Mouse (Mus musculus) ES-E14 (cell line): Measurements from ENCODE around the gene Bpifb1. TPM values are rescaled to one million over a fixed set of nuclear protein-coding genes. Genes with fewer than 3 reads are reported as not detected.
"Not testable (repeated sequence)": the region's sequence is repeated elsewhere in the genome, so short reads cannot be mapped to it uniquely, and the experiment has no call there.

Source experiments
- DNase-seq: peaks from one replicate; pipeline ENCODE4 v3.0.0-alpha.2; 2013; ENCODE audit warnings: low read depth, low spot score
- H3K27ac ChIP-seq: 2 replicates; pipeline ENCODE4 v1.5.1; 2012; ENCODE audit warnings: low read depth, mild to moderate bottlenecking, low read length, moderate library complexity, mixed read lengths; ENCODE audit not compliant: poor library complexity, insufficient read depth, severe bottlenecking
- H3K36me3 ChIP-seq: 2 replicates; pipeline ENCODE4 v1.6.1; 2012; ENCODE audit warnings: mild to moderate bottlenecking, low read length, moderate library complexity, mixed read lengths; ENCODE audit not compliant: control insufficient read depth, poor library complexity, insufficient read depth, severe bottlenecking
- H3K4me1 ChIP-seq, 2 experiments: fragments of 150-350 bp in 1 of 2; sonication (generic) in 1 of 2; 2 replicates each; pipeline ENCODE4 v1.6.1; 2012; ENCODE audit warnings: low read length in 2 of 2, mild to moderate bottlenecking in 1 of 2, mixed read lengths in 1 of 2; ENCODE audit not compliant: control insufficient read depth in 2 of 2, insufficient read depth in 2 of 2, poor library complexity in 1 of 2
- H3K4me3 ChIP-seq, 2 experiments: fragments of 150-350 bp in 1 of 2; sonication (generic) in 1 of 2; 2 replicates each; pipeline ENCODE4 v1.5.1; 2012; ENCODE audit warnings: low read length in 2 of 2, low read depth in 1 of 2, mild to moderate bottlenecking in 1 of 2, mixed read lengths in 1 of 2; ENCODE audit not compliant: insufficient read depth in 1 of 2, poor library complexity in 1 of 2, severe bottlenecking in 1 of 2
- H3K9ac ChIP-seq: 2 replicates; pipeline ENCODE4 v1.6.1; 2012; ENCODE audit warnings: low read depth, mild to moderate bottlenecking, low read length, mixed read lengths; ENCODE audit not compliant: poor library complexity, insufficient read depth, severe bottlenecking
- H3K9me3 ChIP-seq: fragments of 150-350 bp; sonication (generic); 2 replicates; pipeline ENCODE4 v1.6.1; 2012; ENCODE audit warnings: low read depth, mild to moderate bottlenecking, low read length; ENCODE audit not compliant: control insufficient read depth, insufficient read depth
- CHD2 ChIP-seq: IDR thresholded peaks from 2 replicates; pipeline ENCODE4 v1.6.1; 2014; ENCODE audit warnings: mild to moderate bottlenecking, low read depth, low read length, inconsistent platforms
- HCFC1 ChIP-seq: IDR thresholded peaks from 2 replicates; pipeline ENCODE4 v1.6.1; 2012; ENCODE audit warnings: low read length, inconsistent platforms, borderline replicate concordance; ENCODE audit not compliant: insufficient read depth
- MAFK ChIP-seq: IDR thresholded peaks from 2 replicates; pipeline ENCODE4 v1.6.1; 2014; ENCODE audit warnings: mild to moderate bottlenecking, low read depth, low read length, inconsistent platforms; ENCODE audit not compliant: insufficient read depth
- ZC3H11A ChIP-seq: IDR thresholded peaks from 2 replicates; pipeline ENCODE4 v1.6.1; 2012; ENCODE audit warnings: low read depth, mild to moderate bottlenecking, inconsistent platforms, low read length, borderline replicate concordance
- ZNF384 ChIP-seq: IDR thresholded peaks from 2 replicates; pipeline ENCODE4 v1.6.1; 2012; ENCODE audit warnings: low read depth, low read length, inconsistent platforms
- in situ Hi-C, 2 experiments: fragments of 600-800 bp; cut with MboI; formaldehyde crosslinking; loops; one replicate each; pipeline ENCODE4 v1.15.1; 2025; ENCODE audit warnings: low sequenced_read_pairs in 2 of 2, inconsistent platforms in 1 of 2; ENCODE audit not compliant: unreplicated experiment in 2 of 2
- total RNA-seq: library from RNA; depleted of rRNA; stranded (reverse); fragments of 300-350 nt; gene quantifications from 2 replicates; pipeline ENCODE4 v1.2.3, GENCODE M21; 2012

The Bpifb1 gene
- total RNA-seq, 1 experiment: 0.18 TPM

- TF ChIP-seq MAFK (no peak), ZC3H11A (no peak), CHD2 (no peak), HCFC1 (no peak), ZNF384 (no peak)
Measured at GRCm38 (mm10) chr2:154173313-154173712, 17.3 kb upstream of the Bpifb1 start.

DNA sequence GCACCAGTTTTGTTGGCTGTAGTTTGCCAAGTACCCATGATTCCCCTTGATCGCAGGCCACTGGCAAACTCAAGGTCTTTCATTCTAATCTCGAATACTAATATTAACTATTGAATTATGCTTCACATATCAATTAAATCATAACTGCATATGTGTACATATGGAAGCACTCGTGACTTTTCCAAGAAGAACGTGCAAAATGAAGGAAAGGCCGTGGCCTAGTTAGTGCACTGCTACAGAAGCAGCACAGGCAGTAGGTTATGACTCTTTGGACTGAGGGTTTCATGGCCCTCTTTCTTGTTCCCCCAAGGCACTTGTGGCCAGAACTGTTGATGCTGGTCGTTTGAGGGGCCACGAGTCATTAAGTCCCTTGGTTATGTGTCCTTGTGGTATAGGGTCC is 8.7 kb upstream of the Bpifb1 start:
- H3K9ac ChIP-seq, H3K9me3 ChIP-seq, in situ Hi-C loops: not testable (repeated sequence)

More at GRCm38 (mm10) chr2:154173313-154173712, 17.3 kb upstream of the Bpifb1 start:
- in situ Hi-C loops: no loop called here
- Histone ChIP-seq H3K36me3 (no peaks in the 10 kb centered on the region), H3K27ac (no peak overlapping the region), H3K9me3 (no peaks in the 10 kb centered on the region), H3K4me1 (no peaks in the 10 kb centered on the region), H3K4me3 (no peak overlapping the region), H3K9ac (no peak overlapping the region)
- DNase-seq: no peak

GRCm38 (mm10) chr2:154183061-154183460 is 7.6 kb upstream of the Bpifb1 start:
- H3K9ac ChIP-seq, H3K4me1 ChIP-seq, in situ Hi-C loops, H3K36me3 ChIP-seq, H3K9me3 ChIP-seq, H3K4me3 ChIP-seq, H3K27ac ChIP-seq, DNase-seq: not testable (repeated sequence)

More for the DNA sequence above, 8.7 kb upstream of the Bpifb1 start:
- H3K27ac ChIP-seq, H3K4me1 ChIP-seq, H3K36me3 ChIP-seq, H3K4me3 ChIP-seq, DNase-seq: not testable (repeated sequence)

- TF ChIP-seq CHD2: no peak
- no peak for TF ChIP-seq MAFK
- no peak for TF ChIP-seq HCFC1
- TF ChIP-seq ZC3H11A: no peak
- no peak for TF ChIP-seq ZNF384
- in situ Hi-C loops: no loop called here
- Histone ChIP-seq H3K9ac (no peak overlapping the region), H3K4me1 (0 out of 4 replicates have a peak, but pooled peaks cover 0 to 4% of the 10 kb centered on the region in 2 experiments), H3K9me3 (no peaks in the 10 kb centered on the region), H3K36me3 (no peaks in the 10 kb centered on the region), H3K27ac (no peak overlapping the region), H3K4me3 (no peak overlapping the region)
- no peak for DNase-seq
Measured at GRCm38 (mm10) chr2:154185319-154185718, 5.3 kb upstream of the Bpifb1 start.

DNA sequence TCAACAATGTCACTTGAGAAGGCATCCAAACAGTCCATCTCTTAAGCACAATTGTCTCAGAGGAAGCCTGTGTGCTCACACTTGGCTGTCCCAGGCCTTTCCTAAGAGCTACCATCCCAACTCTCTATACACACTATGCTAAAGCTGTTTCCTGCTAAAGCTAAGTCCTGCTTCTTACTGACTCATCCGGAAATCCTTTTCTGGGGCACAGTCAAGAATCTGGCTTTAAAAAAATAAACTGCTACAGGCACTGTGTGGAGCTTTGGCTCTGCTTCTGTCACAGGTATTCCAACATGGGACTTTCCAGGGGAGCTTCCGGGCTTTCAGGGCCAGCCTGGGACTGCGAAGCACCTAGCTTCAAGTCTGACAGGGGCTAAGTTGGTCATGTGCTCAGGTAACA is 4.9 kb upstream of the Bpifb1 start:
- TF ChIP-seq ZNF384 (no peak), HCFC1 (no peak), ZC3H11A (no peak), MAFK (no peak), CHD2 (no peak)
- in situ Hi-C loops: no loop called here
- Histone ChIP-seq H3K36me3 (no peaks in the 10 kb centered on the region), H3K4me1 (0 out of 4 replicates have a peak, but pooled peaks cover 0 to 4% of the 10 kb centered on the region in 2 experiments), H3K4me3 (no peak overlapping the region), H3K27ac (no peak overlapping the region), H3K9ac (no peak overlapping the region), H3K9me3 (no peaks in the 10 kb centered on the region)
- no peak for DNase-seq
